10 mouse cellular contexts compared by ENCODE assay signal in genomic region chr6:86815436-86815835, GRCm38 (mm10). TPM values are rescaled to one million over a fixed set of nuclear protein-coding genes. Genes with fewer than 3 reads are reported as not detected.
DNase-seq lines count a peak whose midpoint lies in the region; ATAC-seq and TF ChIP-seq lines count a peak whose summit lies in the region.
"Had no signal": no experiment of that assay in that cellular context is flagged by ENCODE, and none has a peak within 500 bp of the region (broad histone marks: within the 10 kb centered on the region; RNA-seq: fewer than 3 reads in every experiment).

No protein-coding gene starts in this region.

- no peak overlapping the region for H3K4me3 ChIP-seq in gastrocnemius, adult 2 months
- H3K4me3 ChIP-seq in midbrain, embryonic 10.5 days: peak overlapping the region; percentile 26; the same call in 1 of the 2 replicates
- no peak overlapping the region for H3K4me3 ChIP-seq in midbrain, embryonic 11.5 days (ENCODE audit: low read depth, low read length)
- no peak overlapping the region for H3K4me3 ChIP-seq in hindbrain, postnatal 0 days (ENCODE audit: low read length)
- H3K4me3 ChIP-seq in stomach, embryonic 16.5 days (replicated peaks; ENCODE audit: low read length): no peak overlapping the region

- WGBS in midbrain, embryonic 10.5 days: 9% methylated on average over 7 of the region's 7 CpGs
- WGBS in midbrain, embryonic 11.5 days: 7% methylated on average over 7 of the region's 7 CpGs
- 9% methylated on average over 7 of the region's 7 CpGs for WGBS in hindbrain, postnatal 0 days
- WGBS in stomach, embryonic 16.5 days: 7% methylated on average over 7 of the region's 7 CpGs

- H3K4me2 ChIP-seq in midbrain, embryonic 11.5 days: no peak overlapping the region
- peak overlapping the region; percentile 36; the same call in 1 of the 2 replicates for H3K4me2 ChIP-seq in hindbrain, postnatal 0 days (ENCODE audit: low read depth, low read length)
- H3K4me2 ChIP-seq in stomach, embryonic 16.5 days (ENCODE audit: low read depth, low read length): peak overlapping the region; percentile 27; the same call in 1 of the 2 replicates

- no peaks in the 10 kb centered on the region for H3K36me3 ChIP-seq in midbrain, embryonic 10.5 days
- no peaks in the 10 kb centered on the region for H3K36me3 ChIP-seq in midbrain, embryonic 11.5 days (ENCODE audit: control insufficient read depth, insufficient read depth, low read length)
- no peaks in the 10 kb centered on the region for H3K36me3 ChIP-seq in hindbrain, postnatal 0 days (ENCODE audit: insufficient read depth, low read length)
- H3K36me3 ChIP-seq in stomach, embryonic 16.5 days (ENCODE audit: control insufficient read depth, insufficient read depth, low read length): no peaks in the 10 kb centered on the region

- no peaks in the 10 kb centered on the region for H3K27me3 ChIP-seq in midbrain, embryonic 10.5 days (ENCODE audit: low read depth, poor library complexity, severe bottlenecking)
- H3K27me3 ChIP-seq in midbrain, embryonic 11.5 days (ENCODE audit: control insufficient read depth, insufficient read depth, low read length): no peaks in the 10 kb centered on the region
- no peaks in the 10 kb centered on the region for H3K27me3 ChIP-seq in hindbrain, postnatal 0 days (ENCODE audit: insufficient read depth, low read length)
- no peaks in the 10 kb centered on the region for H3K27me3 ChIP-seq in stomach, embryonic 16.5 days (ENCODE audit: control insufficient read depth, insufficient read depth, low read length)

- no peak for DNase-seq in gastrocnemius, adult 2 months
- no peak for DNase-seq in gastrocnemius, postnatal 25 days
- no peak for DNase-seq in midbrain, embryonic 10.5 days (ENCODE audit: low spot score)
- no peak for DNase-seq in midbrain, embryonic 11.5 days (ENCODE audit: low spot score, missing footprints)
- DNase-seq in hindbrain, postnatal 0 days (ENCODE audit: low spot score): no peak
- DNase-seq in frontal cortex, postnatal 36 days (ENCODE audit: low spot score in 2 of 2): no peak
- no peak for DNase-seq in gastrocnemius, adult 18-20 months (ENCODE audit: low spot score)
- DNase-seq: adrenal gland, adult 2 months; thymus, postnatal 36 days had no signal

- TF ChIP-seq CTCF in gastrocnemius, adult 2 months (IDR thresholded peaks at IDR 0.05): no peak
- TF ChIP-seq CTCF in hindbrain, postnatal 0 days (IDR thresholded peaks at IDR 0.05; ENCODE audit: low read depth): no peak

- H3K9me3 ChIP-seq in midbrain, embryonic 10.5 days (replicated peaks): no peaks in the 10 kb centered on the region
- H3K9me3 ChIP-seq in midbrain, embryonic 11.5 days (ENCODE audit: control insufficient read depth, low read length): no peaks in the 10 kb centered on the region
- no peaks in the 10 kb centered on the region for H3K9me3 ChIP-seq in hindbrain, postnatal 0 days (ENCODE audit: low read length)
- H3K9me3 ChIP-seq in stomach, embryonic 16.5 days (replicated peaks; ENCODE audit: control insufficient read depth, low read length): no peaks in the 10 kb centered on the region

- H3K4me1 ChIP-seq in midbrain, embryonic 10.5 days: peaks cover 13% of the 10 kb centered on the region
- peaks cover 3% of the 10 kb centered on the region; the same call in 1 of the 2 replicates for H3K4me1 ChIP-seq in midbrain, embryonic 11.5 days (ENCODE audit: control insufficient read depth, insufficient read depth, low read length)
- H3K4me1 ChIP-seq in hindbrain, postnatal 0 days (ENCODE audit: insufficient read depth, low read length): 0 out of 2 replicates have a peak, but pooled peaks cover 2% of the 10 kb centered on the region
- peaks cover 6% of the 10 kb centered on the region; the same call in 1 of the 2 replicates for H3K4me1 ChIP-seq in stomach, embryonic 16.5 days (ENCODE audit: control insufficient read depth, insufficient read depth, low read length)

- no peak overlapping the region for H3K9ac ChIP-seq in midbrain, embryonic 11.5 days (ENCODE audit: low read length)
- H3K9ac ChIP-seq in hindbrain, postnatal 0 days (replicated peaks; ENCODE audit: low read length): no peak overlapping the region
- 0 out of 2 replicates have a peak overlapping the region, but pooled peaks have one; percentile 14 for H3K9ac ChIP-seq in stomach, embryonic 16.5 days (ENCODE audit: low read length)

- intact Hi-C loops in gastrocnemius, adult 2 months (cut with DNase I): loop anchor here (5.0 kb wide), 1 partner anchor 37 kb away; no protein-coding TSS in a partner anchor

- H3K27ac ChIP-seq in gastrocnemius, adult 2 months: peak overlapping the region; percentile 13; the same call in 1 of the 2 replicates
- H3K27ac ChIP-seq in midbrain, embryonic 10.5 days (replicated peaks): peak overlapping the region; percentile 15; the same call in 1 of the 2 replicates
- H3K27ac ChIP-seq in midbrain, embryonic 11.5 days (ENCODE audit: low read depth, low read length): no peak overlapping the region
- peak overlapping the region; percentile 48; the same call in 1 of the 2 replicates for H3K27ac ChIP-seq in hindbrain, postnatal 0 days
- H3K27ac ChIP-seq in stomach, embryonic 16.5 days (ENCODE audit: low read length): no peak overlapping the region

- ATAC-seq in midbrain, embryonic 11.5 days (ENCODE audit: low FRiP score): no peak
- ATAC-seq in hindbrain, postnatal 0 days: no peak
- no peak for ATAC-seq in stomach, embryonic 16.5 days (ENCODE audit: insufficient read depth, low FRiP score)

RNA-seq across cellular contexts. Expression of gene Anxa4, which starts 22.1 kb away (rescaled TPM):
- 10 to 100 TPM; 18.7 to 21.4 TPM for total RNA-seq in gastrocnemius, adult 2 months (2021)
- total RNA-seq in gastrocnemius, postnatal 25 days (2021): 10 to 100 TPM; 13.4 to 19.7 TPM
- 4.5 and 5.2 TPM in 2 replicates for polyA plus RNA-seq in midbrain, embryonic 10.5 days (2016; fragmentation: Nextera tagmentation; extraction: Ambion mirVana)
- polyA plus RNA-seq in midbrain, embryonic 11.5 days (2014; fragmentation: Nextera tagmentation; extraction: Ambion mirVana): 5.4 and 7.0 TPM in 2 replicates
- 2.1 and 4.2 TPM in 2 replicates for total RNA-seq in hindbrain, postnatal 0 days (2014; rRNA removed)
- 6.4 and 6.8 TPM in 2 replicates for polyA plus RNA-seq in hindbrain, postnatal 0 days (2015; fragmentation: Nextera tagmentation; extraction: Ambion mirVana)
- polyA plus RNA-seq in stomach, embryonic 16.5 days (2015; fragmentation: Nextera tagmentation; extraction: Ambion mirVana): 146 and 153 TPM in 2 replicates
- total RNA-seq in gastrocnemius, adult 18-20 months (2021): 10 to 100 TPM; 14.6 to 28.1 TPM

RNA-seq across cellular contexts. Expression of gene Aak1, which starts 33.9 kb away (rescaled TPM):
- total RNA-seq in gastrocnemius, adult 2 months (2021): 10 to 100 TPM; 32.0 to 44.5 TPM
- total RNA-seq in gastrocnemius, postnatal 25 days (2021): 10 to 100 TPM; 33.1 to 33.3 TPM
- polyA plus RNA-seq in midbrain, embryonic 10.5 days (2016; fragmentation: Nextera tagmentation; extraction: Ambion mirVana): 10.2 and 15.4 TPM in 2 replicates
- 17.1 and 21.1 TPM in 2 replicates for polyA plus RNA-seq in midbrain, embryonic 11.5 days (2014; fragmentation: Nextera tagmentation; extraction: Ambion mirVana)
- total RNA-seq in hindbrain, postnatal 0 days (2014; rRNA removed): 77.8 and 80.8 TPM in 2 replicates
- 27.0 and 32.6 TPM in 2 replicates for polyA plus RNA-seq in hindbrain, postnatal 0 days (2015; fragmentation: Nextera tagmentation; extraction: Ambion mirVana)
- polyA plus RNA-seq in stomach, embryonic 16.5 days (2015; fragmentation: Nextera tagmentation; extraction: Ambion mirVana): 9.1 and 13.7 TPM in 2 replicates
- 10 to 100 TPM; 30.5 to 46.5 TPM for total RNA-seq in gastrocnemius, adult 18-20 months (2021)

Comparison
In these comparisons a context has a peak if more than half of its experiments do, and no peak if none do; other contexts are left out.
1. H3K27ac ChIP-seq: peak in gastrocnemius, adult 2 months (single experiment), midbrain, embryonic 10.5 days (single experiment) and hindbrain, postnatal 0 days (single experiment); none in midbrain, embryonic 11.5 days (single experiment) and stomach, embryonic 16.5 days (single experiment).